Mouse (Mus musculus) olfactory bulb, adult 2 months (tissue): Measurements from ENCODE around the gene Ephb2.

Experiments
- CTCF ChIP-seq: fragments of 200-500 bp; IDR thresholded peaks from 2 replicates; pipeline ENCODE4 v1.5.1; 2012; ENCODE audit warnings: low read depth, mild to moderate bottlenecking, low read length, moderate library complexity; ENCODE audit not compliant: insufficient read depth
- POLR2A ChIP-seq: fragments of 200-500 bp; IDR thresholded peaks from 2 replicates; pipeline ENCODE4 v1.6.1; 2012; ENCODE audit warnings: mild to moderate bottlenecking, low read depth, low read length, moderate library complexity; ENCODE audit not compliant: insufficient read depth

GRCm38 (mm10) chr4:136768499-136768898 is 67.3 kb downstream of the Ephb2 start:
- no peak for TF ChIP-seq CTCF
- no peak for TF ChIP-seq POLR2A
